Mouse (Mus musculus) heart, adult 2 months (tissue): ENCODE results near the gene F2rl2.

ENCODE experiments used
- CTCF ChIP-seq: fragments of 200-600 bp; IDR thresholded peaks from 2 replicates; pipeline ENCODE4 v1.8.1; 2022; ENCODE audit warnings: antibody characterized with exemption, mild to moderate bottlenecking, moderate library complexity
- EP300 ChIP-seq: fragments of 200-500 bp; IDR thresholded peaks from 2 replicates; pipeline ENCODE4 v1.6.1; 2011; ENCODE audit warnings: low read depth, low read length, control low read depth; ENCODE audit not compliant: insufficient read depth
- POLR2A ChIP-seq: fragments of 200-500 bp; IDR thresholded peaks from 2 replicates; pipeline ENCODE4 v1.6.1; 2011; ENCODE audit warnings: mild to moderate bottlenecking, low read depth, low read length, control low read depth; ENCODE audit not compliant: insufficient read depth

DNA sequence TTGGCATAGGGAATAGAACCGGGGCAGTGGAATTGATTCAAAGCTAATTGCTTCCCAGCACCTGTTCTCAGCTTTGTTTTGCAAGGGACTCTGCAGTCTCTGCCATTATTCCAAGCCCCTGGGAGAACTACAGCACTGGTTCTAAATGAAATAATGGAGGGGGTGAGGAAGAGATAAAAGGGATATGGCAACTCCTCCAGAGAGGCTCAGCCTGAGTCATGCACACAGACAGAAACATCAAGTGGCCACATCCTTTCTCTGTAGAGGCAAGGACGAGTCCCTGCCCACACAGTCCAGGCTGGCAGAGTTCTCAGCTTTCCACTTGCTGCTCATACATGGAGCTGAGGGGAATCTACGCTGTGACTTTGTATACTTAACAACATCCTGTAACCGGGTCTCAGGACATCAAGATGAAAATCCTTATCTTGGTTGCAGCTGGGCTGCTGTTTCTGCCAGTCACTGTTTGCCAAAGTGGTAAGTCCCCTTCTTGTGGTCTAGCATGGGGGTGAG, at the start of gene F2rl2:
- TF ChIP-seq POLR2A: no peak
- TF ChIP-seq EP300: no peak
- no peak for TF ChIP-seq CTCF
